Mouse (Mus musculus) heart, embryonic 15.5 days (tissue): ENCODE data around the gene Slc9a2. TPM values are rescaled to one million over a fixed set of nuclear protein-coding genes. Genes with fewer than 3 reads are reported as not detected.
A peak's percentile ranks its signal among the peaks of the same experiment; 100 is the strongest.
"Not testable (repeated sequence)": the region's sequence is repeated elsewhere in the genome, so short reads cannot be mapped to it uniquely, and the experiment has no call there.

Experiments used
- ATAC-seq: fragments of 200-750 bp; cut with Nextera tagmentation; replicated peaks from 2 replicates; pipeline ENCODE4 v1.8.0; 2017; ENCODE audit warnings: low read depth, moderate TSS enrichment; ENCODE audit not compliant: insufficient number of reproducible peaks, insufficient read depth, low FRiP score
- H3K27ac ChIP-seq: fragments of 300-500 bp; sonication (generic); 2 replicates; pipeline ENCODE4 v1.5.1; 2015; ENCODE audit warnings: mild to moderate bottlenecking, inconsistent platforms
- H3K27me3 ChIP-seq: fragments of 300-500 bp; sonication (generic); 2 replicates; pipeline ENCODE4 v1.6.1; 2015; ENCODE audit warnings: inconsistent platforms
- H3K36me3 ChIP-seq: fragments of 300-500 bp; sonication (generic); 2 replicates; pipeline ENCODE4 v1.6.1; 2015; ENCODE audit warnings: mild to moderate bottlenecking, inconsistent platforms
- H3K4me1 ChIP-seq: fragments of 300-500 bp; sonication (generic); replicated peaks from 2 replicates; pipeline ENCODE4 v1.6.1; 2015; ENCODE audit warnings: inconsistent platforms
- H3K4me2 ChIP-seq: fragments of 300-500 bp; sonication (generic); 2 replicates; pipeline ENCODE4 v1.6.1; 2015; ENCODE audit warnings: inconsistent platforms, mild to moderate bottlenecking, moderate library complexity
- H3K4me3 ChIP-seq: fragments of 300-500 bp; sonication (generic); 2 replicates; pipeline ENCODE4 v1.5.1; 2015; ENCODE audit warnings: mild to moderate bottlenecking, inconsistent platforms
- H3K9ac ChIP-seq: fragments of 300-500 bp; sonication (generic); 2 replicates; pipeline ENCODE4 v1.6.1; 2015; ENCODE audit warnings: mild to moderate bottlenecking, inconsistent platforms
- H3K9me3 ChIP-seq: fragments of 300-500 bp; sonication (generic); replicated peaks from 2 replicates; pipeline ENCODE4 v1.6.1; 2016; ENCODE audit warnings: inconsistent platforms
- WGBS: fragments of 180-500 bp; shearing (Covaris S2); methylation state at CpG from one replicate; pipeline ENCODE4 v1.1.7; 2015; ENCODE audit warnings: mixed read lengths; 5-methylcytosine and 5-hydroxymethylcytosine counted together
- polyA plus RNA-seq: library from polyadenylated mRNA; unstranded; fragments of >200 nt; fragmentation: Nextera tagmentation; extraction: Ambion mirVana; gene quantifications from 2 replicates; pipeline ENCODE4 v1.2.1, GENCODE M21; 2015

Slc9a2 gene
- polyA plus RNA-seq, 1 experiment from 2014 or later: 0.37 TPM

GRCm38 (mm10) chr1:40665401-40666370, 14.7 kb upstream of the Slc9a2 start:
- WGBS: 35% methylated on average over 12 of the region's 12 CpGs
- Histone ChIP-seq H3K36me3 (no peaks in the 10 kb centered on the region), H3K9ac (no peak overlapping the region), H3K4me1 (peaks cover 9% of the 10 kb centered on the region; the same call in 1 of the 2 replicates), H3K27ac (no peak overlapping the region), H3K4me2 (no peak overlapping the region), H3K4me3 (no peak overlapping the region), H3K27me3 (no peaks in the 10 kb centered on the region), H3K9me3 (no peaks in the 10 kb centered on the region)
- no peak for ATAC-seq

- ATAC-seq, H3K36me3 ChIP-seq, H3K27me3 ChIP-seq, H3K27ac ChIP-seq, H3K4me2 ChIP-seq, H3K9me3 ChIP-seq, H3K4me1 ChIP-seq, H3K4me3 ChIP-seq: not testable (repeated sequence)
- H3K9ac ChIP-seq: 0 out of 2 replicates have a peak overlapping the region, but pooled peaks have one; percentile 7
- 9% methylated on average over 3 of the region's 3 CpGs for WGBS
Measured at GRCm38 (mm10) chr1:40667442-40667841, 12.9 kb upstream of the Slc9a2 start.

GRCm38 (mm10) chr1:40670025-40670424, 10.3 kb upstream of the Slc9a2 start:
- H3K27me3 ChIP-seq: 0 out of 2 replicates have a peak, but pooled peaks cover 3% of the 10 kb centered on the region
- no peak overlapping the region for H3K9ac ChIP-seq
- no peak overlapping the region for H3K4me3 ChIP-seq
- 0 out of 2 replicates have a peak, but pooled peaks have one; percentile 50 for ATAC-seq
- 37% methylated on average over 3 of the region's 3 CpGs for whole genome bisulfite sequencing
- peak overlapping the region; percentile 24; the same call in 1 of the 2 replicates for H3K27ac ChIP-seq
- H3K4me2 ChIP-seq: no peak overlapping the region
- no peaks in the 10 kb centered on the region for H3K36me3 ChIP-seq
- peaks cover 7% of the 10 kb centered on the region; the same call in 1 of the 2 replicates for H3K4me1 ChIP-seq
- no peaks in the 10 kb centered on the region for H3K9me3 ChIP-seq

- WGBS: 93% methylated on average over 4 of the region's 4 CpGs
- H3K36me3 ChIP-seq: no peaks in the 10 kb centered on the region
- no peak overlapping the region for H3K4me3 ChIP-seq
- no peak overlapping the region for H3K9ac ChIP-seq
- H3K4me1 ChIP-seq: peaks cover 7% of the 10 kb centered on the region; the same call in 1 of the 2 replicates
- H3K27ac ChIP-seq: no peak overlapping the region
- no peak for ATAC-seq
- no peaks in the 10 kb centered on the region for H3K9me3 ChIP-seq
- no peak overlapping the region for H3K4me2 ChIP-seq
- 0 out of 2 replicates have a peak, but pooled peaks cover 7% of the 10 kb centered on the region for H3K27me3 ChIP-seq
Measured at GRCm38 (mm10) chr1:40671490-40671889, 8.9 kb upstream of the Slc9a2 start.

DNA sequence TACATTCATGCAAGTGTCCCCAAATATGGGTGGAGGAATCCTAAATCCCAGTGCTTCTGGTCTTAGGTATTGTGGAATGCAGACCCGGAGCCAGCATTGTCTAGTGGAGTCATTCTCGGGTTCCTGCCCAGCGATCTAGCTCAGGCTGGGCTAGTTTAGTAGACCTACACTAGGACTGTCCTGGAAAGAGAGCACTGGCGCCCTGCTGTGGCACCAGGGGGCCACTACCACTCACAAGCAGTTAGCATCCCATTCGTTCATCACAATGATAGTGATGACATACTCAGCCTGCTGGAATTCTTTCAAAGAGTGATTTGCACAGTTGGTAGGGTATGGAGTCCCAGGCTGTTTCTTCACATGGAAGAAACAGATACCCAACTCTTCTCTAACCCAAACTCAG, 3.1 kb upstream of the Slc9a2 start:
- Histone ChIP-seq H3K27ac (no peak overlapping the region), H3K4me2 (no peak overlapping the region), H3K27me3 (peaks cover 57% of the 10 kb centered on the region), H3K36me3 (no peaks in the 10 kb centered on the region), H3K9me3 (no peaks in the 10 kb centered on the region), H3K9ac (no peak overlapping the region), H3K4me1 (peaks cover 13% of the 10 kb centered on the region), H3K4me3 (no peak overlapping the region)
- 36% methylated on average over 5 of the region's 5 CpGs for WGBS
- ATAC-seq: no peak

- peak overlapping the region; percentile 45 for H3K9ac ChIP-seq
- peak overlapping the region; percentile 99 for H3K4me2 ChIP-seq
- peaks cover 70% of the 10 kb centered on the region for H3K27me3 ChIP-seq
- no peaks in the 10 kb centered on the region for H3K36me3 ChIP-seq
- peak; percentile 73 for ATAC-seq
- H3K4me1 ChIP-seq: peaks cover 14% of the 10 kb centered on the region
- peak overlapping the region; percentile 68 for H3K4me3 ChIP-seq
- H3K9me3 ChIP-seq: no peaks in the 10 kb centered on the region
- WGBS: under 1% methylated on average over 85 of the region's 90 CpGs
- no peak overlapping the region for H3K27ac ChIP-seq
Measured at GRCm38 (mm10) chr1:40680868-40681698, 709 bp downstream of the Slc9a2 start.

- Histone ChIP-seq H3K4me1 (peaks cover 14% of the 10 kb centered on the region), H3K4me3 (peak overlapping the region; percentile 68), H3K36me3 (no peaks in the 10 kb centered on the region), H3K9me3 (no peaks in the 10 kb centered on the region), H3K27me3 (peaks cover 69% of the 10 kb centered on the region), H3K27ac (no peak overlapping the region), H3K9ac (peak overlapping the region; percentile 45), H3K4me2 (peak overlapping the region; percentile 99)
- no peak for ATAC-seq
- 3% methylated on average over 43 of the region's 44 CpGs for WGBS
Measured at GRCm38 (mm10) chr1:40681699-40682510, 1.5 kb downstream of the Slc9a2 start.

DNA sequence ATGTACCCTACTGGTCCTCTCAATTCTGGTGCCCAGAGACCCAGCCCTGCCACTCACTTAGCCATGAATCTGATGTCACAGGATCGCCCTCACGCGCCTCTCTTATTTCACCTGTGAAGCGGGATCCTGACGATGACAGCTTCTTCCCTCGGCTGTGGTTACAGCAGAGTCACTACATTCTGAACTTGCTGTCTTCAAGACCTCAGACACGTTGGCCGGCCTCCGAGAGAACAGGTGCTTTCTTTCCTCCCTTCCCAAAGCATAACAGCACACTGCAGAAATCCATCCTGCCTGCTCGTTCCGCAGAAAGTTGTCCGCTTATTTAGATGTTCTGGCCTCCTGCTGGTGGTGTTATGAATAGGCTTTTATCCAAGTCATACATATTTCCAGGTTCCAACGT, 13.9 kb downstream of the Slc9a2 start:
- Histone ChIP-seq H3K36me3 (no peaks in the 10 kb centered on the region), H3K27ac (no peak overlapping the region), H3K27me3 (no peaks in the 10 kb centered on the region), H3K4me3 (no peak overlapping the region), H3K9me3 (no peaks in the 10 kb centered on the region), H3K4me2 (no peak overlapping the region), H3K9ac (no peak overlapping the region), H3K4me1 (no peaks in the 10 kb centered on the region)
- no peak for ATAC-seq
- WGBS: 80% methylated on average over 13 of the region's 13 CpGs

DNA sequence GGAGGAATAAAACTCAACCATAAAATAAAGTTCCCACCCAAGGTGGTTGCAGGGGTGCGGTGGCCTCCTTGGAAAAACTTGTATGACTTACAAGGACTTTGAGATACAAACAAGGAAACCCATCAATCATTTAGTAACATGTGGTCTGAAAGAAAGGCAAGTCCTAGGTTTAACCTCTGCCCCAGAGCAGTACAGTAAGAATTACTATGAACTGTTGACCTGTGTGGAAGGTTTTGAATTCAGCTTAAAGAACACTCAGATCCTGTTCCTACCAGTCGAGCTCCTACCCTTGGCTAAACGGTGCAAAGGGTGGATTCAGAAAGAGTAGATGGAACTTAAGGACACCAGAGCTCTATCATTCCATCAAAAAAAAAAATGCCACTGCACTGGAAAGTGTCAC, 16.1 kb downstream of the Slc9a2 start:
- no peak overlapping the region for H3K27ac ChIP-seq
- no peaks in the 10 kb centered on the region for H3K9me3 ChIP-seq
- ATAC-seq: no peak
- no peaks in the 10 kb centered on the region for H3K27me3 ChIP-seq
- H3K4me1 ChIP-seq: no peaks in the 10 kb centered on the region
- no peak overlapping the region for H3K9ac ChIP-seq
- no peaks in the 10 kb centered on the region for H3K36me3 ChIP-seq
- H3K4me3 ChIP-seq: no peak overlapping the region
- whole genome bisulfite sequencing: 86% methylated on average over 3 of the region's 3 CpGs
- H3K4me2 ChIP-seq: no peak overlapping the region

DNA sequence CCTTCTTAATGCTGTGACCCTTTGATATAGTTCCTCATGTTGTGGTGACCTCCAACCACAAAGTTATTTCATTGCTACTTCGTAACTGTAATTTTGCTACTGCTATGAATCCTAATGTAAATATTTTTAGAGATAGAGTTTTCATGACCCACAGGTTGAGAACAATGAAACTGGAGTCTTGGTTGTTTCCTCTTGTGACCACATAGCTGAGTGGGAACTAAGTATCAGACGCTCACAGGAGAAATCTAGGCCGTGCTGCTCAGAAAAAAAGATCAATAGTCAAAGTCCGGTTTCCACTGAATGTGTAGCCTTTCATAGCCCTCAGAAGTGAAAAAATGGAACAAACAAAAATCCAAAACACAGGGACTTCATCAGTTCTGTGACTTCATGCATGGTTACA, 24.7 kb downstream of the Slc9a2 start:
- no peak for ATAC-seq
- 79% methylated on average over 4 of the region's 4 CpGs for WGBS

More for the DNA sequence above, 24.7 kb downstream of the Slc9a2 start:
- Histone ChIP-seq H3K9ac (no peak overlapping the region), H3K4me3 (no peak overlapping the region), H3K36me3 (no peaks in the 10 kb centered on the region), H3K27me3 (no peaks in the 10 kb centered on the region), H3K9me3 (no peaks in the 10 kb centered on the region), H3K4me2 (no peak overlapping the region), H3K27ac (no peak overlapping the region), H3K4me1 (no peaks in the 10 kb centered on the region)
